Mouse (Mus musculus) lung, embryonic 15.5 days (tissue): Measurements from ENCODE around the gene Pgbd5. TPM values are rescaled to one million over a fixed set of nuclear protein-coding genes. Genes with fewer than 3 reads are reported as not detected.

ENCODE experiments used
- ATAC-seq: fragments of 200-750 bp; cut with Nextera tagmentation; 2 replicates; pipeline ENCODE4 v1.8.0; 2017; ENCODE audit warnings: moderate number of reproducible peaks, borderline replicate concordance; ENCODE audit not compliant: low FRiP score, low TSS enrichment; ENCODE audit errors: extremely low read depth
- H3K27ac ChIP-seq: fragments of 300-500 bp; sonication (generic); 2 replicates; pipeline ENCODE4 v1.5.1; 2015; ENCODE audit warnings: moderate library complexity, mild to moderate bottlenecking, inconsistent platforms
- H3K27me3 ChIP-seq: fragments of 300-500 bp; sonication (generic); 2 replicates; pipeline ENCODE4 v1.6.1; 2015; ENCODE audit warnings: inconsistent platforms
- H3K36me3 ChIP-seq: fragments of 300-500 bp; sonication (generic); 2 replicates; pipeline ENCODE4 v1.6.1; 2015; ENCODE audit warnings: inconsistent platforms
- H3K4me1 ChIP-seq: fragments of 300-500 bp; sonication (generic); 2 replicates; pipeline ENCODE4 v1.6.1; 2015; ENCODE audit warnings: inconsistent platforms
- H3K4me2 ChIP-seq: fragments of 300-500 bp; sonication (generic); 2 replicates; pipeline ENCODE4 v1.6.1; 2015; ENCODE audit warnings: inconsistent platforms, mild to moderate bottlenecking, moderate library complexity
- H3K4me3 ChIP-seq: fragments of 300-500 bp; sonication (generic); 2 replicates; pipeline ENCODE4 v1.5.1; 2015; ENCODE audit warnings: mild to moderate bottlenecking, inconsistent platforms
- H3K9ac ChIP-seq: fragments of 300-500 bp; sonication (generic); 2 replicates; pipeline ENCODE4 v1.6.1; 2015; ENCODE audit warnings: inconsistent platforms
- H3K9me3 ChIP-seq: fragments of 300-500 bp; sonication (generic); 2 replicates; pipeline ENCODE4 v1.6.1; 2016; ENCODE audit warnings: inconsistent platforms
- WGBS: fragments of 180-500 bp; shearing (Covaris S2); methylation state at CpG from one replicate; pipeline ENCODE4 v1.1.7; 2015; 5-methylcytosine and 5-hydroxymethylcytosine counted together
- polyA plus RNA-seq: library from polyadenylated mRNA; unstranded; fragments of >200 nt; fragmentation: Nextera tagmentation; extraction: Ambion mirVana; gene quantifications from 2 replicates; pipeline ENCODE4 v1.2.1, GENCODE M21; 2015

Gene Pgbd5
- 2.4 TPM in 2 replicates for polyA plus RNA-seq

DNA sequence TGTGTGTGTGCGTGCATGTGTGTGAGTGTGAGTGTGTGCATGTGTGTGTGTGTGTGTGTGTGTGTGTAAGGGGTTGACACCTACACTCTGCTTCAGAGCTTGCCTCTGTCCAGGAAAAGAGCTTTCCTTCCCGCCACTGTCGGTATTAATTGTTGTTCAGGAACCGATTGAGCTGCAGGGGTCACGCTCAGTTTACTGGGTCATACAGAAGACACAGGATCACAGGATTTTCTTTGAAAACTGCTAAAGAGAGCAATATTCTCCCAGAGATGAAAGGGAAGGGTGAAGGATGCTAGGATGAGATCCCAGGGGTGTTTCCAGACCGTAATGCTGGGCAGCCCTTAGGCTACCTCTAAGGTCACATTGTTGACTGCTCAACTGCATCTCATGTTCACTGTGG lies at the start of gene Pgbd5:
Gene Pgbd5, minus strand, starts transcription at position 101 of the 400 bp plus-strand sequence.
- Histone ChIP-seq H3K4me3 (no peak within 1 kb of the TSS), H3K9ac (no peak within 1 kb of the TSS), H3K4me2 (no peak within 1 kb of the TSS), H3K36me3 (no peaks in the 10 kb centered on the region), H3K9me3 (no peaks in the 10 kb centered on the region), H3K27me3 (peaks cover 4% of the 10 kb centered on the region; the same call in 1 of the 2 replicates), H3K27ac (no peak within 1 kb of the TSS), H3K4me1 (no peaks in the 10 kb centered on the region)
- no peak for ATAC-seq
- 75% methylated on average over 6 of the region's 6 CpGs for WGBS

DNA sequence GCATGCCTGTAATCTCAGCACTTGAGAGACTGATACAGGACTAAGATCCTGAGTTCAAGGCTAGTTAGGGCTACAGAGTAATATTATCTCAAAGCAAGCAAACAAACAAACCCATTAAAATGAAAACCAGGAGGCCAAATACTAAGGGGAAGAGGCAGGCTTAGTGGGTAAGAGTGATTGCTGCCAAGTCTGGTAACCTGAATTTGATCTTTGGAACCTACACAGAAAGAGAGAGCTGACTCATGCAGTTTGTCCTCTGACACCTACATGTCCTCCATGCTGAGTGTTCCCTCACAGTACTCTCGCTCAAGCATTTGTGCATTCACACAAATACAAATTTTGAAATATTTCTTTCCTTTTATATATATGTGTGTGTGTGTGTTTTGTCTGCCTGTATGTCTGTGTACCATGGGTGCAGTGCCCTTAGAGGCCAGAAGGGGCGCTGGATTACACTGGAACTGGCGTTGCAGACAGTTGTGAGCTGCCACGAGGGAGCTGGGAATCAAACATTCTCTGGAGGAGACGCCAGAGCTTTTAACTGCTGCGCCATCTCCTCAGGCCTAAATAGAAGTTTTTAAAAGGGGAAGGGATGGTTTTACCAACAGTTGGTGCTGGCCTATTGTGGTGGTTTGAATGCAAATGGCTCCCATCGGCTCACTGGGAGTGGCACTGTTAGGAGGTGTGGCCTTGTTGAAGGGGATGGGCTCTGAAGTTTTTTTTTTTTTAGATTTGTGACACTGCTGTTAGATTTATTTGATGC lies 44.1 kb upstream of the Pgbd5 start:
- no peak overlapping the region for H3K4me2 ChIP-seq
- no peaks in the 10 kb centered on the region for H3K27me3 ChIP-seq
- 66% methylated on average over 7 of the region's 7 CpGs for WGBS
- no peak overlapping the region for H3K4me3 ChIP-seq
- ATAC-seq = no peak
- H3K27ac ChIP-seq = no peak overlapping the region
- H3K9me3 ChIP-seq = no peaks in the 10 kb centered on the region
- H3K9ac ChIP-seq = no peak overlapping the region
- H3K36me3 ChIP-seq = no peaks in the 10 kb centered on the region
- no peaks in the 10 kb centered on the region for H3K4me1 ChIP-seq

DNA sequence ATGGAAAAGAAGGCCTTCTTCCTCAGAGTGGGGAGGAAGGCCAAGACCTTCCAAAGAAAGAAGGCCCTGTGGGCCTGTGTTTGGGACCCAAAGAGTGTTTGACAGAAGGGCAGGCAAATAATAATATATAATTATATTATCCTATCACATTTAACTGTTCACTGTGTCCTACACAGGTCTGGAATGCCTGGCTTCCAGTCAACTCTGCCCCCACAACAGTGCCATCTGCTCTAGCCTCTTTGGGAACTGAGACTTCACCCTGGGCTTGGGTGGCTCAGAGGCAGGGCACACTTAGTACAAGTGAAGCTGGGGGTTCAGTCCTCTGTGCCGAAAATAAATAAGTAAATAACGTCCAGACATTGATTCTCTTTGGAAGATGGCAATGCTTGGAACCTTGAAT lies 43.3 kb upstream of the Pgbd5 start:
- H3K4me1 ChIP-seq = no peaks in the 10 kb centered on the region
- H3K9me3 ChIP-seq = no peaks in the 10 kb centered on the region
- H3K36me3 ChIP-seq = no peaks in the 10 kb centered on the region
- no peak overlapping the region for H3K4me2 ChIP-seq
- H3K27me3 ChIP-seq = no peaks in the 10 kb centered on the region
- H3K27ac ChIP-seq = no peak overlapping the region
- H3K9ac ChIP-seq = no peak overlapping the region
- 80% methylated on average over 2 of the region's 2 CpGs for WGBS
- no peak overlapping the region for H3K4me3 ChIP-seq
- ATAC-seq = no peak

- Histone ChIP-seq H3K9me3 (no peaks in the 10 kb centered on the region), H3K36me3 (no peaks in the 10 kb centered on the region), H3K27ac (no peak overlapping the region), H3K4me3 (no peak overlapping the region), H3K27me3 (no peaks in the 10 kb centered on the region), H3K4me1 (no peaks in the 10 kb centered on the region), H3K4me2 (no peak overlapping the region), H3K9ac (no peak overlapping the region)
- ATAC-seq = no peak
- 76% methylated on average over 8 of the region's 8 CpGs for WGBS
These were observed 40.9 kb upstream of the Pgbd5 start for GRCm38 (mm10) chr8:124480321-124480720.

GRCm38 (mm10) chr8:124479251-124479650 lies 39.8 kb upstream of the Pgbd5 start:
- Histone ChIP-seq H3K9me3 (no peaks in the 10 kb centered on the region), H3K36me3 (no peaks in the 10 kb centered on the region), H3K4me2 (no peak overlapping the region), H3K4me3 (no peak overlapping the region), H3K27ac (no peak overlapping the region), H3K9ac (no peak overlapping the region), H3K27me3 (no peaks in the 10 kb centered on the region), H3K4me1 (no peaks in the 10 kb centered on the region)
- no peak for ATAC-seq
- WGBS = 68% methylated on average over 3 of the region's 3 CpGs

DNA sequence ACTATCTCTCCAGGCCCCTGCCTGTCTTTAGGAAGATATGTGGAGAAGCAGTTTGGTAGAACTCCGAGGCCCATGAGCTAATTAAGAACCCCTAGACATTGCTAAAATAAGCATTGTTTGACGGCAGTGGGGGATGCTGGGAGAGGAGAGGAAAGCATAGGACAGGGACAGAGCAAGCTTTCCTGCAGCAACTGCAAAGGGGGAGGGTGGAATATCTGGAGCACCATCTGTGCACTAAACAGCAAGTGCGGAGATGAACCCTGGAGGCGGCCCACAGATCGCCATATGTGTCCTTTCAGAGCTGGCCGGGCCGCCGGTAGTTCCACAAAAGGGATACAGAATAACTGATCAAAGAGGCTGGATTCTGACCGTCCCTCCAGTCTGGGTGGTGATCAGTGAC lies 37.2 kb upstream of the Pgbd5 start:
- Histone ChIP-seq H3K4me1 (no peaks in the 10 kb centered on the region), H3K4me3 (no peak overlapping the region), H3K27ac (no peak overlapping the region), H3K4me2 (no peak overlapping the region), H3K9ac (no peak overlapping the region), H3K9me3 (no peaks in the 10 kb centered on the region), H3K27me3 (no peaks in the 10 kb centered on the region), H3K36me3 (no peaks in the 10 kb centered on the region)
- WGBS = 62% methylated on average over 9 of the region's 9 CpGs
- ATAC-seq = no peak

DNA sequence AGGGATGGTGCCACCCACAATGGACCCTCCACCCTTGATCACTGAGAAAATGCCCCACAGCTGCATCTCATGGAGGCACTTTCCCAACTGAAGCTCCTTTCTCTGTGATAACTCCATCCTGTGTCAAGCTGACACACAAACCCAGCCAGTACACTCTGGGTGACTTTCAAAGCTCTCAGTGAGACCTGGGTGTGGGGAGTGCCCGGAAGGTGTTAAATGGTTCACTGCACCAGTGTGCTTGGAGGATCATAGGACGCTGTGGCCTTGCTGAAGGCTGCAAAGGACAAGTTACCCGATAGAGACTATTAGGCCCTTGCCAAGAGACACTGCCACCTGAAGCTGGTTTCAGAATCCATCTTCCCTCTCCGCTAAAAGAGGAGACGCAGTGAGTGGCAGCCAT lies 36.2 kb upstream of the Pgbd5 start:
- no peak overlapping the region for H3K27ac ChIP-seq
- 78% methylated on average over 5 of the region's 5 CpGs for WGBS
- H3K9me3 ChIP-seq = no peaks in the 10 kb centered on the region
- no peak overlapping the region for H3K9ac ChIP-seq
- H3K4me1 ChIP-seq = no peaks in the 10 kb centered on the region
- H3K27me3 ChIP-seq = no peaks in the 10 kb centered on the region
- no peak for ATAC-seq
- H3K4me2 ChIP-seq = no peak overlapping the region
- H3K4me3 ChIP-seq = no peak overlapping the region
- no peaks in the 10 kb centered on the region for H3K36me3 ChIP-seq

GRCm38 (mm10) chr8:124464641-124465040 lies 25.2 kb upstream of the Pgbd5 start:
- H3K36me3 ChIP-seq = no peaks in the 10 kb centered on the region
- no peak overlapping the region for H3K27ac ChIP-seq
- no peak overlapping the region for H3K4me2 ChIP-seq
- H3K9me3 ChIP-seq = no peaks in the 10 kb centered on the region
- H3K4me1 ChIP-seq = no peaks in the 10 kb centered on the region
- H3K4me3 ChIP-seq = no peak overlapping the region
- no peak for ATAC-seq
- 0 out of 2 replicates have a peak, but pooled peaks cover 2% of the 10 kb centered on the region for H3K27me3 ChIP-seq
- WGBS = 57% methylated on average over 2 of the region's 2 CpGs
- no peak overlapping the region for H3K9ac ChIP-seq

DNA sequence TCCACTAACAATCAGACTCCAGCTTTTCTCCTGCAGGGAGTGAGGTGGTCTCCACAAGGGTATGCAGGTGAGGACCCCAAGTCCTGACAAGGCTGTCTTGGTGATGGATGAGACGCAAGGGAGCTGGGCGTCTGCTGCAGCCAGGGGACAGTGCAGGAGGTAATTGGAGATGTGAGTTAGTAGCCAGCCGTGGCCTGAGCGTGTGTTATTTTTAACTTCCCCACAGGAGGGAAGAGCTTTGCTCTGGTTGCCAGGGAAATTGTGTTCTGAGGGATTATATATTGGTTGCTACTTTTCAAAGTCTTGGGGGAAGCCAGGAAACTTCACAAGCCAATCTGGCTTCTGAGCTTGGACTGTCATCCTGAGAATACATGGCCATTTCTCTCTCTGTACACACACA lies 23.7 kb upstream of the Pgbd5 start:
- 15% methylated on average over 4 of the region's 4 CpGs for WGBS
- ATAC-seq = no peak

DNA sequence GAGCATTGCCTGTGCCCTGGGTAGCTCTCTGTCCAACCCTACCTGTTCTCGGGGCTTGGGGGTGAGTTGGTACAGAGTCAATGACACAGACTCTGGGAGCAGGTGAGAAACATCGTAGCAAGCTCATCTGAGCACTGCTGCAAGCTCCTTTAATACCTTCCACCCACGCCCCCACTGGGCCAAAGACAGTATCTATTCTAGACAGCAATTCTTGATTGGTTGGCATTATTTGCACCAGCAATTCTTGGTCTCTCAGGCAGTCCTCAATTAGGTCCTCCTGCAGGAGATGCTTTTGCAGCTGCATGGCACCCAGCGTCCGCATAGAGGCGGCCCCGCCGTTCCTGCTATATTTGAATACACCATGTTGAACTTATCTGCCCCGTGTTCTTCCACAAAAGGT lies 22.7 kb upstream of the Pgbd5 start:
- Histone ChIP-seq H3K27me3 (0 out of 2 replicates have a peak, but pooled peaks cover 5% of the 10 kb centered on the region), H3K4me2 (no peak overlapping the region), H3K36me3 (no peaks in the 10 kb centered on the region), H3K4me3 (no peak overlapping the region), H3K9ac (no peak overlapping the region), H3K9me3 (no peaks in the 10 kb centered on the region), H3K27ac (no peak overlapping the region), H3K4me1 (no peaks in the 10 kb centered on the region)
- WGBS = 80% methylated on average over 9 of the region's 9 CpGs
- no peak for ATAC-seq

More for the DNA sequence above, 23.7 kb upstream of the Pgbd5 start:
- H3K27me3 ChIP-seq = 0 out of 2 replicates have a peak, but pooled peaks cover 5% of the 10 kb centered on the region
- no peak overlapping the region for H3K27ac ChIP-seq
- no peak overlapping the region for H3K4me2 ChIP-seq
- no peaks in the 10 kb centered on the region for H3K4me1 ChIP-seq
- H3K9ac ChIP-seq = no peak overlapping the region
- H3K36me3 ChIP-seq = no peaks in the 10 kb centered on the region
- no peak overlapping the region for H3K4me3 ChIP-seq
- no peaks in the 10 kb centered on the region for H3K9me3 ChIP-seq

GRCm38 (mm10) chr8:124461103-124461502 lies 21.6 kb upstream of the Pgbd5 start:
- 69% methylated on average over 10 of the region's 10 CpGs for WGBS
- Histone ChIP-seq H3K9me3 (no peaks in the 10 kb centered on the region), H3K36me3 (no peaks in the 10 kb centered on the region), H3K4me2 (no peak overlapping the region), H3K9ac (no peak overlapping the region), H3K27ac (no peak overlapping the region), H3K4me1 (no peaks in the 10 kb centered on the region), H3K27me3 (0 out of 2 replicates have a peak, but pooled peaks cover 5% of the 10 kb centered on the region), H3K4me3 (no peak overlapping the region)
- ATAC-seq = no peak

DNA sequence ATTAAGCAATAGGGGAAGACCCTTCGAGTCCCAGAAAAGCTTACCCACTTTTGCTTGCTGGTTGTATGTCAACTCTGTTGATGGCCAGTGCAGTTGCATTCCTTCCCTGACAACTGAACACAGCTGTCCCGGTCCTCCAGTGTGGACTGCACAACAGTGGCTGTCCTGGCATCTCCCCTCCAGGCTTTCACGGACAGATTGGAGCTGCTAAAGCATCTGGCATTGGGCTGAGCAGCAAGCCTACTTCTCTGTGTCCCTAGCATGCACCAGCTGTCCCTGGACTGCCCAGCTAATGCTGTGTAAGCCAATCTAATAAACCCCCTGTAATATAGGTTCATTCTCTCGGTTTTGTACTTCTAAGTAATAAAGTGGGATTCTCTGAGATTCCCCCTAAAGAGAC lies 21.2 kb upstream of the Pgbd5 start:
- H3K27ac ChIP-seq = no peak overlapping the region
- H3K27me3 ChIP-seq = 0 out of 2 replicates have a peak, but pooled peaks cover 5% of the 10 kb centered on the region
- WGBS = 55% methylated on average over 4 of the region's 4 CpGs
- no peak overlapping the region for H3K9ac ChIP-seq
- no peak overlapping the region for H3K4me3 ChIP-seq
- no peak for ATAC-seq
- H3K4me1 ChIP-seq = no peaks in the 10 kb centered on the region
- no peak overlapping the region for H3K4me2 ChIP-seq
- H3K36me3 ChIP-seq = no peaks in the 10 kb centered on the region
- no peaks in the 10 kb centered on the region for H3K9me3 ChIP-seq
